Mouse (Mus musculus) bone marrow macrophage, adult 2 months (primary cell): Measurements from ENCODE around the gene Adamts16. TPM values are rescaled to one million over a fixed set of nuclear protein-coding genes. Genes with fewer than 3 reads are reported as not detected.

ENCODE experiments used
- H3K27ac ChIP-seq: 2 replicates; pipeline ENCODE4 v1.5.1; 2012; ENCODE audit warnings: low read depth, low read length; ENCODE audit not compliant: insufficient read depth
- H3K4me1 ChIP-seq: 2 replicates; pipeline ENCODE4 v1.6.1; 2012; ENCODE audit warnings: low read length; ENCODE audit not compliant: control insufficient read depth, insufficient read depth
- H3K4me3 ChIP-seq: 2 replicates; pipeline ENCODE4 v1.5.1; 2012; ENCODE audit warnings: mild to moderate bottlenecking, low read length, moderate library complexity; ENCODE audit not compliant: insufficient read depth
- CTCF ChIP-seq: IDR thresholded peaks from 2 replicates; pipeline ENCODE4 v1.5.1; 2012; ENCODE audit warnings: low read depth, mild to moderate bottlenecking, low read length, moderate library complexity
- POLR2A ChIP-seq: IDR thresholded peaks from 2 replicates; pipeline ENCODE4 v1.6.1; 2012; ENCODE audit warnings: mild to moderate bottlenecking, low read depth, low read length, borderline replicate concordance
- polyA plus RNA-seq: library from polyadenylated mRNA; stranded (reverse); fragments of >200 nt; gene quantifications from 2 replicates; pipeline ENCODE4 v1.2.4, GENCODE M21; 2012; ENCODE audit not compliant: missing spikeins, insufficient read depth, insufficient read length

Gene Adamts16
- polyA plus RNA-seq, 1 experiment: not detected

DNA sequence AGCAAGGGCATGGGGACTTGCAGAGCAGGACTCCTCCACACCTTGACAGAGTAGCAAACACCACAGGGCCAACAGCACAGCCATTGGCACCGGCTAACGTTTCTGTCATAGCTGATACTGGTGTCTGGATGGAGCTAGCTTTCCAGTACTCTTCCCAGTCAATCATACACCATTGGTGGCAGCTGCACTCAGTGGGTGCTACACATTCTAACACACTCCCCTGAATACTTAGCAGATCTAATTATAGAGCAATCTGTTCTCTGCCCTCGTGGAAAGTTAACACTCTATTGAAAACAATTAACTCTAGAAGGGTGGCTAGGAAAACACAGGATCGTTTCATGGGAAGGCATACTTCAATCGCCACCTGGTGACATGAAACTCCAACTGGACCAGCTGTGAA is 43.2 kb downstream of the Adamts16 start:
- H3K4me1 ChIP-seq: no peaks in the 10 kb centered on the region
- no peak overlapping the region for H3K27ac ChIP-seq
- TF ChIP-seq POLR2A (no peak), CTCF (no peak)
- no peak overlapping the region for H3K4me3 ChIP-seq

DNA sequence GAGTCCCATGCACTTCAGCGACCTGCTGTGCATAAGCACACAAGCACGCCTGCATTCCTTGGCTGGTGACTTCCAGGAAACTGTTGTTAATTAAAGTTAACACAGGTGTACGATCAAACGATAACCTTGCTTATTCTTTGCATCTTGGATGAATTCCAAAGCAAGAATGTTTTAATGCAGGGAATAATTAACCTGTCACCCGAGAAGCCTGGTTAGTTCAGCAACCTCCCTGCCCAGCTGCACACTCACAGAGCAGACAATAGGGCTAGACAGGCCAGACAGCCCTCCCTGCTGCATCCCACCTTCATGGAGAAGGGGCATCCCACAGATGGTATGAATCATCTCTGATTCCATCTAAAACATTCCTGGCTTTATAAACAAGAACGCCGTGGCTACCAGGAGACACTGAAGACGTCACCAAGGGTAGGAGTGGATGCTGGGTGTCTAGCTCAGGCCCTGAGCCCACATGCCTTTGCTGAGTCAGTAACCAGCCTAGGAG is 47.5 kb downstream of the Adamts16 start:
- Histone ChIP-seq H3K4me3 (no peak overlapping the region), H3K4me1 (no peaks in the 10 kb centered on the region), H3K27ac (no peak overlapping the region)
- TF ChIP-seq POLR2A: no peak
- TF ChIP-seq CTCF: no peak

- Histone ChIP-seq H3K4me3 (no peak overlapping the region), H3K27ac (no peak overlapping the region), H3K4me1 (no peaks in the 10 kb centered on the region)
- TF ChIP-seq CTCF: no peak
- TF ChIP-seq POLR2A: no peak
These were observed 48.0 kb downstream of the Adamts16 start for GRCm38 (mm10) chr13:70793660-70794059.

DNA sequence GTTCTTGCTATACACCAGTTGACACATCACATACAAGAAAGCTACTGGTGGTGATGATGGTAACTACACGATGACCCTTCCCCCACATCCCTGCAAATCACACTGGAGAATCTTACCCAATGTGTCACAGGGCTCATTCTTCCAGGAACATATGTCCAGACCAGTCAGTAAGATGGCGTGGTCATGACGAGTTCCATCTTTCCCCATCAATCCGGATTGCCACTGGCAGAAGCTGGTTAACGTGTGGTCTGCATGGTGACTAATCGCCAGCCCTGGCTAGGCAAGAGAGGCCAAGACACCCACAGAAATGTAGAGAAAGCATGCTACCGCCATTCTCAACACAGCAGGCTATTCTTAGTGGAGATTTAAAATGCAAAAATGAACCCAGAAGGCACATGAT is 48.7 kb downstream of the Adamts16 start:
- Histone ChIP-seq H3K27ac (no peak overlapping the region), H3K4me3 (no peak overlapping the region), H3K4me1 (no peaks in the 10 kb centered on the region)
- no peak for TF ChIP-seq CTCF
- TF ChIP-seq POLR2A: no peak

DNA sequence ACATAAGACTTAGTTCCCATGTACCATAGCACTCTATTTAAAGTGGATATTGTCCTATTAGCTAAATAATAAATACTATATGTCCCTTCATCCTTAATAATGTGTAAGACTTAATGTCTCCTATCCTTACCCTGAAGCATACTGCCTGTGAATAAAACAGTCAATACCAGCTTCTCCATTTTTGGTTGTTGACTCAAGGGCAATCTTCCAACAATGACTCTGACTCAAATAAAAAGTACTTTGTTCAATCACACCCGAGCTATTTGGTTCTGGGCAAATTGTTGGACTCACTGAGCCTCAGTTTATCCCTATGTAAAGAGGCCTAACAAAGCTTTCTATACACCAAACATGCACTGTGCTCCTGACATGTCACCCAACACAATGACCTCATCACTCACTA is 51.8 kb downstream of the Adamts16 start:
- Histone ChIP-seq H3K4me3 (no peak overlapping the region), H3K4me1 (no peaks in the 10 kb centered on the region), H3K27ac (no peak overlapping the region)
- TF ChIP-seq CTCF (no peak), POLR2A (no peak)

GRCm38 (mm10) chr13:70789022-70789421 is 52.6 kb downstream of the Adamts16 start:
- Histone ChIP-seq H3K27ac (no peak overlapping the region), H3K4me1 (no peaks in the 10 kb centered on the region), H3K4me3 (no peak overlapping the region)
- TF ChIP-seq CTCF: no peak
- no peak for TF ChIP-seq POLR2A

GRCm38 (mm10) chr13:70785078-70785477 is 56.5 kb downstream of the Adamts16 start:
- TF ChIP-seq CTCF (no peak), POLR2A (no peak)

DNA sequence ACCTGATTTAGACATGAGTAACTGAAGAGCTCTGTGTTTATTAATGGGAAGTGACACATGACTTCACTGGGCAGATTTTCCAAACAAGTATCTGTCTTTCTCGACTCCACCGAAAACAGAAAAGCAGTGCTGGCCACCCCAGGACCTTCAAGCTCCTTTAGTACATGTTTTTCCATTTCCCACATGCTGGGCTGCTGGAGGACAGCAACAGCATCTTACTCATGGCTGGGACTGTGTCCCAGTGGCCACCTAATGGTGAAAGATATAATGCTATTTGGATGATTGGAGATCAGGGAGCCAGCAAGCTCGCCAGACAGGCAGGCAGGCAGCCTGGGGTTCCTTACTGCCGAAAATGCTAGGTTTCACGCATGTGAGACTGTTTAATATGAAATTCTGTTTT is 57.5 kb downstream of the Adamts16 start:
- no peak for TF ChIP-seq POLR2A
- TF ChIP-seq CTCF: no peak
- Histone ChIP-seq H3K27ac (no peak overlapping the region), H3K4me1 (no peaks in the 10 kb centered on the region), H3K4me3 (no peak overlapping the region)

More at GRCm38 (mm10) chr13:70785078-70785477, 56.5 kb downstream of the Adamts16 start:
- Histone ChIP-seq H3K4me3 (no peak overlapping the region), H3K4me1 (no peaks in the 10 kb centered on the region), H3K27ac (no peak overlapping the region)

- no peak for TF ChIP-seq POLR2A
- no peak for TF ChIP-seq CTCF
- H3K4me3 ChIP-seq: no peak overlapping the region
- H3K4me1 ChIP-seq: no peaks in the 10 kb centered on the region
- no peak overlapping the region for H3K27ac ChIP-seq
These were observed 61.8 kb downstream of the Adamts16 start for GRCm38 (mm10) chr13:70779781-70780180.

- Histone ChIP-seq H3K4me1 (no peaks in the 10 kb centered on the region), H3K4me3 (no peak overlapping the region), H3K27ac (no peak overlapping the region)
- TF ChIP-seq CTCF (no peak), POLR2A (no peak)
These were observed 62.6 kb downstream of the Adamts16 start for GRCm38 (mm10) chr13:70778872-70779554.
